Mouse (Mus musculus) kidney, postnatal 0 days (tissue): Measurements from ENCODE around the gene Tbc1d17. TPM values are rescaled to one million over a fixed set of nuclear protein-coding genes. Genes with fewer than 3 reads are reported as not detected.
A peak's percentile ranks its signal among the peaks of the same experiment; 100 is the strongest.

Source experiments
- ATAC-seq: fragments of 200-750 bp; cut with Nextera tagmentation; replicated peaks from 2 replicates; pipeline ENCODE4 v1.8.0; 2017; ENCODE audit warnings: low read depth, moderate number of reproducible peaks, moderate TSS enrichment, moderate library complexity; ENCODE audit not compliant: low FRiP score
- DNase-seq: peaks from one replicate; pipeline ENCODE4 v3.0.0-alpha.2; 2016; ENCODE audit warnings: low spot score
- H3K27ac ChIP-seq: fragments of 300-500 bp; sonication (generic); 2 replicates; pipeline ENCODE4 v1.5.1; 2014; ENCODE audit warnings: mild to moderate bottlenecking
- H3K27me3 ChIP-seq: fragments of 300-500 bp; sonication (generic); 2 replicates; pipeline ENCODE4 v1.6.1; 2014; ENCODE audit warnings: low read length, mixed read lengths; ENCODE audit not compliant: insufficient read depth
- H3K36me3 ChIP-seq: fragments of 300-500 bp; sonication (generic); 2 replicates; pipeline ENCODE4 v1.6.1; 2014; ENCODE audit warnings: low read length, mixed read lengths; ENCODE audit not compliant: insufficient read depth
- H3K4me1 ChIP-seq: fragments of 300-500 bp; sonication (generic); replicated peaks from 2 replicates; pipeline ENCODE4 v1.6.1; 2014; ENCODE audit warnings: antibody characterized with exemption, low read length, mixed read lengths; ENCODE audit not compliant: insufficient read depth
- H3K4me2 ChIP-seq: fragments of 300-500 bp; sonication (generic); 2 replicates; pipeline ENCODE4 v1.6.1; 2014; ENCODE audit warnings: mild to moderate bottlenecking, low read length, moderate library complexity, mixed read lengths
- H3K4me3 ChIP-seq: fragments of 300-500 bp; sonication (generic); replicated peaks from 2 replicates; pipeline ENCODE4 v1.5.1; 2014; ENCODE audit warnings: low read depth, low read length
- H3K9ac ChIP-seq: fragments of 300-500 bp; sonication (generic); 2 replicates; pipeline ENCODE4 v1.6.1; 2014; ENCODE audit warnings: low read depth, low read length
- H3K9me3 ChIP-seq: fragments of 300-500 bp; sonication (generic); replicated peaks from 2 replicates; pipeline ENCODE4 v1.6.1; 2016; ENCODE audit warnings: low read length, inconsistent platforms, mixed read lengths
- CTCF ChIP-seq: IDR thresholded peaks from 2 replicates; pipeline ENCODE4 v1.5.1; 2016; ENCODE audit warnings: antibody characterized with exemption, low read depth, mild to moderate bottlenecking, moderate library complexity
- WGBS: fragments of 180-500 bp; shearing (Covaris S2); extraction: QIAGEN DNeasy Blood & Tissue Kit; methylation state at CpG from one replicate; pipeline ENCODE4 v1.1.7; 2014; 5-methylcytosine and 5-hydroxymethylcytosine counted together
- polyA plus RNA-seq: library from polyadenylated mRNA; unstranded; fragments of >200 nt; fragmentation: Nextera tagmentation; extraction: Ambion mirVana; gene quantifications from 2 replicates; pipeline ENCODE4 v1.2.1, GENCODE M21; 2015

The Tbc1d17 gene
- polyA plus RNA-seq, 1 experiment from 2014 or later: 87.0 TPM

DNA sequence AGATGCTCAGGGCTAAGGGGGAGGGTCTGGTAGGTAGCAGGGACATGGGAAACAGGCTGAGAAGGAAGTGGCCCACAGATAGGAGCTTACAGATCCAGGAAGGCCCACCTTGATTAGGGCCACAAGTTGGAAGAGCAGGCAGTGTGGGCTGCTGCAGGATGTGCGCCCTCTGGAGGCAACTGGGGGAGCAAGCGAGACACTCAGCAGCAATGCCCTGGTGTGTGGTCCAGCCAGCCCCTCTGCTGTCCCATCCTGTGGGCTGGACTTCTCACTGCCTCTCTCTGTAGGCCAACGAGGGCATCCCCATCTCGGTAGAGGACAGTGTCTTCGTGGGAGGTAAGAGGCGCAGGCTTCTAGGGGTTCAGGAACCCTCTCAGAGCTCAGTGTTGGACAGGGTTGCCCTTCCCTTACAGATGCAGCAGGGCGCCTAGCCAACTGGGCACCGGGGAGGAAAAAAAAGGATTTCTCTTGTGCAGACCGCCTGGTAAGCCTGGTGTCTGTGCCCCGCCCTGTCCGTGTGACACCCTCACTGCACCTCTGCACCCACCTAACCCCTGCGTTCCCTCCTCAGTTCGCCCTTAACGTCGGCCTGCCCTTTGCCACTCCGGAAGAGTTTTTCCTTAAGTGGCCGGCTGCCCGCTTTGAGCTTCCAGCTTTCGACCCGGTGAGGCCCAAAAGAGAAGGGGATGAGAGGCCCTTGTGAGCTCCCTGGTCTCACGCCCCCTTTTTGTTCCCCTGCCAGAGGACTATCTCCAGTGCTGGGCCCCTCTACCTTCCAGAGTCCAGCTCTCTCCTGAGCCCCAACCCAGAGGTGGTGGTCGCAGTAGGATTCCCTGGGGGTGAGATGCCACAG is 11.9 kb upstream of the Tbc1d17 start:
- Histone ChIP-seq H3K27me3 (no peaks in the 10 kb centered on the region), H3K4me2 (no peak overlapping the region), H3K9me3 (no peaks in the 10 kb centered on the region), H3K4me3 (no peak overlapping the region), H3K36me3 (peaks cover 36% of the 10 kb centered on the region), H3K27ac (peak overlapping the region; percentile 56), H3K4me1 (peaks cover 14% of the 10 kb centered on the region), H3K9ac (no peak overlapping the region)
- peak; percentile 88 for TF ChIP-seq CTCF
- WGBS: 53% methylated on average over 22 of the region's 22 CpGs
- ATAC-seq (peak; percentile 36; the same call in 1 of the 2 replicates), DNase-seq (peak; percentile 90)

GRCm38 (mm10) chr7:44859896-44860295 is 11.0 kb upstream of the Tbc1d17 start:
- Histone ChIP-seq H3K27me3 (no peaks in the 10 kb centered on the region), H3K9ac (no peak overlapping the region), H3K4me2 (no peak overlapping the region), H3K4me1 (peaks cover 18% of the 10 kb centered on the region), H3K4me3 (no peak overlapping the region), H3K9me3 (no peaks in the 10 kb centered on the region), H3K27ac (no peak overlapping the region), H3K36me3 (peaks cover 27% of the 10 kb centered on the region)
- WGBS: 90% methylated on average over 11 of the region's 11 CpGs
- DNase-seq: no peak
- no peak for ATAC-seq
- TF ChIP-seq CTCF: no peak

GRCm38 (mm10) chr7:44857905-44858304 is 9.0 kb upstream of the Tbc1d17 start:
- DNase-seq: peak; percentile 76
- Histone ChIP-seq H3K4me3 (peak overlapping the region; percentile 73), H3K9me3 (no peaks in the 10 kb centered on the region), H3K36me3 (peaks cover 10% of the 10 kb centered on the region), H3K27ac (peak overlapping the region; percentile 92), H3K4me1 (peaks cover 28% of the 10 kb centered on the region), H3K27me3 (no peaks in the 10 kb centered on the region), H3K9ac (peak overlapping the region; percentile 82), H3K4me2 (peak overlapping the region; percentile 92)
- no peak for TF ChIP-seq CTCF
- 34% methylated on average over 8 of the region's 8 CpGs for WGBS
- no peak for ATAC-seq

GRCm38 (mm10) chr7:44857042-44857552 is 8.2 kb upstream of the Tbc1d17 start, which contains the start of gene Pnkp:
Gene Pnkp, plus strand, starts transcription at chr7:44857139.
- Histone ChIP-seq H3K27ac (peak within 1 kb of the TSS; percentile 92), H3K36me3 (0 out of 2 replicates have a peak, but pooled peaks cover 2% of the 10 kb centered on the region), H3K9me3 (no peaks in the 10 kb centered on the region), H3K9ac (peak within 1 kb of the TSS; percentile 82), H3K27me3 (no peaks in the 10 kb centered on the region), H3K4me1 (peaks cover 28% of the 10 kb centered on the region), H3K4me2 (peak within 1 kb of the TSS; percentile 92), H3K4me3 (peak within 1 kb of the TSS; percentile 73)
- peak; percentile 90 for DNase-seq
- under 1% methylated on average over 32 of the region's 32 CpGs for WGBS
- ATAC-seq: peak; percentile 3; the same call in 1 of the 2 replicates
- peak; percentile 10; the same call in 1 of the 2 replicates for TF ChIP-seq CTCF

- ATAC-seq: no peak
- Histone ChIP-seq H3K9me3 (no peaks in the 10 kb centered on the region), H3K27me3 (no peaks in the 10 kb centered on the region), H3K4me2 (peak overlapping the region; percentile 92), H3K36me3 (no peaks in the 10 kb centered on the region), H3K4me1 (peaks cover 28% of the 10 kb centered on the region), H3K27ac (peak overlapping the region; percentile 92), H3K9ac (no peak overlapping the region), H3K4me3 (peak overlapping the region; percentile 73; the same call in 1 of the 2 replicates)
- 59% methylated on average over 9 of the region's 9 CpGs for WGBS
- no peak for DNase-seq
- TF ChIP-seq CTCF: no peak
These were observed 7.5 kb upstream of the Tbc1d17 start for GRCm38 (mm10) chr7:44856265-44856916.

DNA sequence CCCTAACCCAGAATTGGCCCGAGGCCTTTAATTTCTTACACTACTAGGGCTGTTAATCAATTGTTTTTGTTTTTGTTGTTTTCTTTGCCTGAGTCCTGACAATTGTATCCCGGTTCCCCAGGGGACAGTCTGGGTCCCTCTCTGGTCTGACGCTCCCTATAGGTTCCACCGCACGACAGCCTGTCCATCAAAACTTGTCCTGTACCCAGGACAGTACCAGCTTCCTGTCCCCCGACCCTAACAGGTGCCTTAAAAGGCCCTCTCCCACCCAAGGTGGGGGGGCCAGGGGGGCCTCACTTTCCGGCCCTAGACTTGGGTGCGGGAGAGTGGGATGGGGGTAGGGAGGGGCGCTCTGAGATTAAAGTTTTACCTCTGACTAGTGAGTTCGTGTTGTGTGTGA is 6.2 kb upstream of the Tbc1d17 start:
- DNase-seq (no peak), ATAC-seq (peak; percentile 1; the same call in 1 of the 2 replicates)
- TF ChIP-seq CTCF: no peak
- Histone ChIP-seq H3K4me1 (peaks cover 35% of the 10 kb centered on the region), H3K4me3 (peak overlapping the region; percentile 47), H3K9me3 (no peaks in the 10 kb centered on the region), H3K4me2 (peak overlapping the region; percentile 90), H3K36me3 (no peaks in the 10 kb centered on the region), H3K9ac (peak overlapping the region; percentile 54), H3K27ac (peak overlapping the region; percentile 96), H3K27me3 (no peaks in the 10 kb centered on the region)
- 35% methylated on average over 10 of the region's 10 CpGs for WGBS
